Mouse (Mus musculus) liver, embryonic 14.5 days (tissue): ENCODE results near the gene Baiap2.

ENCODE experiments used
- CTCF ChIP-seq: IDR thresholded peaks from 2 replicates; pipeline ENCODE4 v1.5.1; 2016; ENCODE audit warnings: antibody characterized with exemption, low read depth, control low read depth
- EP300 ChIP-seq: IDR thresholded peaks from 2 replicates; pipeline ENCODE4 v1.6.1; 2016; ENCODE audit warnings: antibody characterized with exemption, low read depth

DNA sequence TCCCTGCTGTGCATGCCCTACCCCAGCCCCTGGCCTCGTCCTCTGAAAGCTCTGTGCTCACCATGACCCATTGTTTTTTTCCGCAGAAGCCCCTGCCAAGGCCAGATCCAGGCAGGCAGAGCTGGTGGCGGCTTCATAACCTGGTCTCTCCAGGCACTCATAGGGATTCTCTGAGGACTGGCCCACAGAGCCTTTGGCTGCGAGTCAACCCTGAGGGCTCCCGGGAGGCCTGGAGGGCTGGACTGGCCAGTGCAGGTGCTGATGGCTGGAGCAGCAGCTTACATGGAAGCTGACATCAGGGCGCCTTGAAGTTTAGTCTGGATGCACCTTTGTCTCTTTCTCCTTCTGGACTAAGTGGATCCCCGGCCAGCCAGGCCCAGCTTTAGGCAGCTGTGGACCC, 24.0 kb upstream of the Baiap2 start:
- no peak for TF ChIP-seq CTCF
- no peak for TF ChIP-seq EP300
